32 mouse cellular contexts compared by ENCODE assay signal in genomic region chr13:55892250-55892649, GRCm38 (mm10). TPM values are rescaled to one million over a fixed set of nuclear protein-coding genes. Genes with fewer than 3 reads are reported as not detected.
DNase-seq lines count a peak whose midpoint lies in the region; ATAC-seq and TF ChIP-seq lines count a peak whose summit lies in the region.
"Had no signal": no experiment of that assay in that cellular context is flagged by ENCODE, and none has a peak within 500 bp of the region (broad histone marks: within the 10 kb centered on the region; RNA-seq: fewer than 3 reads in every experiment).

No protein-coding gene starts in this region.

- H3K4me1 ChIP-seq in midbrain, embryonic 11.5 days (ENCODE audit: control insufficient read depth, insufficient read depth, low read length): no peaks in the 10 kb centered on the region
- no peaks in the 10 kb centered on the region for H3K4me1 ChIP-seq in midbrain, postnatal 0 days (ENCODE audit: insufficient read depth, low read length)
- peaks cover 3% of the 10 kb centered on the region; the same call in 1 of the 2 replicates for H3K4me1 ChIP-seq in stomach, embryonic 16.5 days (ENCODE audit: control insufficient read depth, insufficient read depth, low read length)
- peaks cover 5% of the 10 kb centered on the region; the same call in 1 of the 2 replicates for H3K4me1 ChIP-seq in hindbrain, embryonic 14.5 days (replicated peaks; ENCODE audit: control insufficient read depth, insufficient read depth, low read length)
- H3K4me1 ChIP-seq: embryonic facial prominence, embryonic 13.5 days had no signal

- no peak for TF ChIP-seq CTCF in midbrain, postnatal 0 days (IDR thresholded peaks at IDR 0.05)

- no peak overlapping the region for H3K9ac ChIP-seq in midbrain, embryonic 11.5 days (ENCODE audit: low read length)
- H3K9ac ChIP-seq in midbrain, postnatal 0 days (replicated peaks; ENCODE audit: low read length, poor library complexity, severe bottlenecking): no peak overlapping the region
- no peak overlapping the region for H3K9ac ChIP-seq in stomach, embryonic 16.5 days (ENCODE audit: low read length)
- H3K9ac ChIP-seq in hindbrain, embryonic 14.5 days: no peak overlapping the region
- H3K9ac ChIP-seq: embryonic facial prominence, embryonic 13.5 days; forebrain, embryonic 12.5 days; forebrain, embryonic 15.5 days; heart, embryonic 12.5 days; heart, embryonic 15.5 days; hindbrain, embryonic 13.5 days had no signal

- ATAC-seq in midbrain, embryonic 11.5 days (ENCODE audit: low FRiP score): no peak
- ATAC-seq in midbrain, postnatal 0 days (ENCODE audit: low FRiP score): no peak
- ATAC-seq in granulocyte monocyte progenitor cell, adult 5-6 weeks (replicated peaks; ENCODE audit: poor library complexity, severe bottlenecking): peak; percentile 68
- no peak for ATAC-seq in stomach, embryonic 16.5 days (ENCODE audit: insufficient read depth, low FRiP score)
- ATAC-seq in hindbrain, embryonic 14.5 days (ENCODE audit: low FRiP score): no peak
- ATAC-seq: forebrain, embryonic 15.5 days; hindbrain, postnatal 0 days; inflammation-experienced regulatory T-cells, adult 6 months; Patski had no signal

- DNase-seq in midbrain, embryonic 11.5 days (ENCODE audit: low spot score, missing footprints): peak; percentile 51
- no peak for DNase-seq in midbrain, postnatal 0 days (ENCODE audit: low spot score)
- no peak for DNase-seq in B cell, adult 2 months
- no peak for DNase-seq in hindbrain, embryonic 14.5 days (ENCODE audit: low spot score)
- DNase-seq: adrenal gland, postnatal 10 days; adrenal gland, postnatal 36 days; cerebellum, adult 2 months; cerebellum, adult 9-11 months; cerebellum, postnatal 25 days; embryo, embryonic 11 days; gastrocnemius, postnatal 14 days; heart, adult 18-20 months; heart, postnatal 10 days; heart, postnatal 36 days had no signal

- no peaks in the 10 kb centered on the region for H3K27me3 ChIP-seq in midbrain, embryonic 11.5 days (ENCODE audit: control insufficient read depth, insufficient read depth, low read length)
- no peaks in the 10 kb centered on the region for H3K27me3 ChIP-seq in midbrain, postnatal 0 days (ENCODE audit: insufficient read depth, low read length)
- H3K27me3 ChIP-seq in stomach, embryonic 16.5 days (ENCODE audit: control insufficient read depth, insufficient read depth, low read length): no peaks in the 10 kb centered on the region
- H3K27me3 ChIP-seq in hindbrain, embryonic 14.5 days (ENCODE audit: control insufficient read depth, insufficient read depth, low read length): no peaks in the 10 kb centered on the region
- H3K27me3 ChIP-seq: CH12.LX; forebrain, embryonic 15.5 days; heart, embryonic 15.5 days; Patski had no signal

- no peak overlapping the region for H3K4me2 ChIP-seq in midbrain, embryonic 11.5 days
- H3K4me2 ChIP-seq in midbrain, postnatal 0 days (ENCODE audit: low read depth, low read length, poor library complexity, severe bottlenecking): no peak overlapping the region
- H3K4me2 ChIP-seq in stomach, embryonic 16.5 days (ENCODE audit: low read depth, low read length): no peak overlapping the region
- H3K4me2 ChIP-seq in hindbrain, embryonic 14.5 days (replicated peaks): no peak overlapping the region
- H3K4me2 ChIP-seq: embryonic facial prominence, embryonic 13.5 days; forebrain, embryonic 12.5 days; forebrain, embryonic 15.5 days; heart, embryonic 12.5 days; heart, embryonic 15.5 days; hindbrain, embryonic 13.5 days had no signal

- H3K36me3 ChIP-seq in midbrain, embryonic 11.5 days (ENCODE audit: control insufficient read depth, insufficient read depth, low read length): no peaks in the 10 kb centered on the region
- H3K36me3 ChIP-seq in midbrain, postnatal 0 days (ENCODE audit: insufficient read depth, low read length): no peaks in the 10 kb centered on the region
- H3K36me3 ChIP-seq in stomach, embryonic 16.5 days (ENCODE audit: control insufficient read depth, insufficient read depth, low read length): no peaks in the 10 kb centered on the region
- no peaks in the 10 kb centered on the region for H3K36me3 ChIP-seq in hindbrain, embryonic 14.5 days (replicated peaks; ENCODE audit: control insufficient read depth, insufficient read depth)
- H3K36me3 ChIP-seq: embryonic facial prominence, embryonic 10.5 days; embryonic facial prominence, embryonic 13.5 days; forebrain, embryonic 12.5 days; forebrain, embryonic 15.5 days; G1E; heart, embryonic 12.5 days; heart, embryonic 15.5 days; hindbrain, embryonic 10.5 days; hindbrain, embryonic 13.5 days had no signal

- H3K27ac ChIP-seq in midbrain, embryonic 11.5 days (ENCODE audit: low read depth, low read length): no peak overlapping the region
- H3K27ac ChIP-seq in midbrain, postnatal 0 days (ENCODE audit: low read depth, low read length): no peak overlapping the region
- H3K27ac ChIP-seq in stomach, embryonic 16.5 days (ENCODE audit: low read length): 0 out of 2 replicates have a peak overlapping the region, but pooled peaks have one; percentile 71
- H3K27ac ChIP-seq in hindbrain, embryonic 14.5 days: no peak overlapping the region
- H3K27ac ChIP-seq: embryonic facial prominence, embryonic 10.5 days; embryonic facial prominence, embryonic 13.5 days; forebrain, embryonic 12.5 days; forebrain, embryonic 15.5 days; heart, embryonic 15.5 days; hindbrain, embryonic 10.5 days; hindbrain, postnatal 0 days had no signal

- WGBS in midbrain, embryonic 11.5 days: 95% methylated on average over 3 of the region's 3 CpGs
- 94% methylated on average over 3 of the region's 3 CpGs for WGBS in midbrain, postnatal 0 days
- 89% methylated on average over 3 of the region's 3 CpGs for WGBS in stomach, embryonic 16.5 days
- WGBS in hindbrain, embryonic 14.5 days: 97% methylated on average over 3 of the region's 3 CpGs

- H3K4me3 ChIP-seq in midbrain, embryonic 11.5 days (ENCODE audit: low read depth, low read length): no peak overlapping the region
- no peak overlapping the region for H3K4me3 ChIP-seq in midbrain, postnatal 0 days (ENCODE audit: low read depth, low read length)
- H3K4me3 ChIP-seq in stomach, embryonic 16.5 days (replicated peaks; ENCODE audit: low read length): no peak overlapping the region
- no peak overlapping the region for H3K4me3 ChIP-seq in hindbrain, embryonic 14.5 days (replicated peaks; ENCODE audit: low read length)
- H3K4me3 ChIP-seq: embryonic facial prominence, embryonic 10.5 days; embryonic facial prominence, embryonic 13.5 days; erythroblast, embryonic 14.5 days; forebrain, embryonic 12.5 days; forebrain, embryonic 15.5 days; heart, embryonic 12.5 days; heart, embryonic 15.5 days; hindbrain, embryonic 10.5 days; hindbrain, embryonic 13.5 days had no signal

- no peaks in the 10 kb centered on the region for H3K9me3 ChIP-seq in midbrain, embryonic 11.5 days (ENCODE audit: control insufficient read depth, low read length)
- no peaks in the 10 kb centered on the region for H3K9me3 ChIP-seq in midbrain, postnatal 0 days (ENCODE audit: low read length)
- no peaks in the 10 kb centered on the region for H3K9me3 ChIP-seq in stomach, embryonic 16.5 days (replicated peaks; ENCODE audit: control insufficient read depth, low read length)
- H3K9me3 ChIP-seq in hindbrain, embryonic 14.5 days (ENCODE audit: control insufficient read depth, low read length): no peaks in the 10 kb centered on the region
- H3K9me3 ChIP-seq: embryonic facial prominence, embryonic 10.5 days; embryonic facial prominence, embryonic 13.5 days; forebrain, embryonic 12.5 days; forebrain, embryonic 15.5 days; G1E; heart, embryonic 15.5 days; hindbrain, embryonic 10.5 days; hindbrain, embryonic 13.5 days had no signal

RNA-seq across cellular contexts. Expression of gene Pitx1, which starts 56.3 kb away (rescaled TPM):
- polyA plus RNA-seq in midbrain, embryonic 11.5 days (2014; fragmentation: Nextera tagmentation; extraction: Ambion mirVana): 0.25 and 0.88 TPM in 2 replicates
- total RNA-seq in midbrain, postnatal 0 days (2014; rRNA removed): 1.9 and 3.3 TPM in 2 replicates
- polyA plus RNA-seq in midbrain, postnatal 0 days (2015; fragmentation: Nextera tagmentation; extraction: Ambion mirVana): 2.2 and 2.7 TPM in 2 replicates
- not detected in 2 replicates for total RNA-seq in granulocyte monocyte progenitor cell, adult 5-6 weeks (2014; fragmentation: Nextera tagmentation)
- not detected in 2 replicates for total RNA-seq in granulocyte monocyte progenitor cell, adult 5-6 weeks (2017)
- 106 and 110 TPM in 2 replicates for polyA plus RNA-seq in stomach, embryonic 16.5 days (2015; fragmentation: Nextera tagmentation; extraction: Ambion mirVana)
- not detected in 2 replicates for polyA plus RNA-seq in hindbrain, embryonic 14.5 days (2014; fragmentation: Nextera tagmentation; extraction: Ambion mirVana)
- total RNA-seq: adrenal gland, adult 18-20 months; adrenal gland, postnatal 10 days; adrenal gland, postnatal 36 days; CH12.LX; G1E; heart, adult 18-20 months; heart, postnatal 10 days; heart, postnatal 36 days had no signal
- polyA plus RNA-seq: cortical plate, adult 2 months; forebrain, embryonic 15.5 days; G1E; hindbrain, postnatal 0 days; inflammation-experienced regulatory T-cells, adult 6 months; Patski had no signal

Comparison
In these comparisons a context has a peak if more than half of its experiments do, and no peak if none do; other contexts are left out.
1. RNA of gene Pitx1, which starts 56.3 kb away (polyA plus RNA-seq): 106 to 110 TPM in stomach, embryonic 16.5 days; 2.2 to 2.7 TPM in midbrain, postnatal 0 days, 0.25 to 0.88 TPM in midbrain, embryonic 11.5 days and not detected in hindbrain, embryonic 14.5 days; every median in the first group is over 10 times any median in the second.